Mouse (Mus musculus): ENCODE measurements around the gene Olfr889.
A peak's percentile ranks its signal among the peaks of the same experiment; 100 is the strongest.

Olfr889 gene

DNA sequence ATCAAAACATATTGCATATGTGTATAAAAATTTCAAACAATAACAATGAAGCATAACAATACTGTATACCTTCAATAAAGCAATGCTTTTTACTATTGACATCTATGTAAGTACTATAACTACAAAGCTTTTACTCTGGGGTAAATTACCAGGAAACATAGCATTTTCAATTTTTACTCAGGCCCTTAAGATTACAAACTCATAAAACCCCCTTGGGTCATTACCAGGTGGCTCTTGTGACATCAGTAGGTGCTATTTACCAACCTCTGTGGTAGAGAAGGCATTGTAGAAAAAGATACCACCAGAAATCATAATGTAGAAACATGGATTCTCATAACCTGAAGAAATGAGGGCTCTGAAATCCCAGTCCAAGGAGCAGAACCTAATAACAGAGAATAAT is at the start of gene Olfr889:
TSS of gene Olfr889 (plus strand) at position 301 of the 400 bp plus-strand sequence.
- no peak for DNase-seq (ENCODE audit: low read depth, low spot score)

DNA sequence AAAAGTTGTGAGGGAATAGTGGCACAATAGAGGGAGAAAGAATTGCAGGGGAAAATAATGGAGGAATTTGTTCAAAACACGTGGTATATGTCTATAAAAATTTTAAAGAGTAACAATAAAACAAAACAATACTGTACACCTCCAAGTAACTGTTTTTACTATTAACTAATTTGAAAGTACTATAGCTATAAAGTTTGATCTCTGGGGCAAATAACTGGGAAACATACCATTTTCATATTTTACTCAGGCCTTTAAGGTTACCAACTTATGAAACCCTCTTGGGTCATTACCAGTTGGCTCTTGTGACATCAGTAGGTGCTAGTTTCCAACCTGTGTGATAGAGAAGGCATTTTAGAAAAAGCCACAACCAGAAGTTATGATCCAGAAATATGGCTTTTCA is 31.2 kb upstream of the Olfr889 start, which contains the start of gene Olfr887:
TSS of gene Olfr887 (plus strand) at position 301 of the 400 bp plus-strand sequence.
- DNase-seq (ENCODE audit: low read depth, low spot score), result no peak

DNA sequence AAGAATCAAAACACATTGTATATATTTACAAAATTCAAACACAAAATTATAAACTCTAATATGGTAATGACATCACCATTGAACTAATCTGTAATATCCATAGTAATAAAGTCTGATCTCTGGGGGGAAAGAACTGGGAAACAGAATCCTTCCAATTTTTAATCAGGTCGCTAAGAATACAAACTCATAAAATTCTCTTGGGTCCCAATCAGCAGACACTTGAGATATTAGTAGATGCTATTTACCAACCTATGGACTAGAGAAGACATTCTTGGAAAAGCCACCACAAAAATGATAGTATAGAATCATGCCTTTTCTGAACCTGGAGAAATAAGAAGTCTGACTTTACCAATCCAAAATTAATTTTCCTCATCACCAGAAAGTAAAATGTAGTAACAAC is 7.2 kb upstream of the Olfr889 start, which contains the start of gene Olfr888:
TSS of gene Olfr888 (plus strand) at position 301 of the 400 bp plus-strand sequence.
- DNase-seq (ENCODE audit: low read depth, low spot score), result no peak

DNA sequence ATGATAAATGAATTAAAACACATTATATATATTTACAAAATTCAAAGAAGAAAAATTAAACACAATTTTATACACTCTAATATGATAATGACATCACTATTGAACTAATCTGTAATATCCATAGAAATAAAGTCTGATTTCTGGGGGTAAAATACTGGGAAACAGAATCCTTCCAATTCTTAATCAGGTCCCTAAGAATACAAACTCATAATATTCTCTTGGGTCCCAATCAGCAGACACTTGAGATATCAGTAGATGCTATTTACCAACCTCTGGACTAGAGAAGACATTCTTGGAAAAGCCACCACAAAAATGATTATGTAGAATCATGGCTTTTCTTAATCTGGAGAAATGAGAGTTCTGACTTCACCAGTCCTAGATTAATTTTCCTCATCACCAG is 27.2 kb downstream of the Olfr889 start, which contains the start of gene Olfr890:
TSS of gene Olfr890 (plus strand) at position 301 of the 400 bp plus-strand sequence.
- no peak for DNase-seq (ENCODE audit: low read depth, low spot score)

DNA sequence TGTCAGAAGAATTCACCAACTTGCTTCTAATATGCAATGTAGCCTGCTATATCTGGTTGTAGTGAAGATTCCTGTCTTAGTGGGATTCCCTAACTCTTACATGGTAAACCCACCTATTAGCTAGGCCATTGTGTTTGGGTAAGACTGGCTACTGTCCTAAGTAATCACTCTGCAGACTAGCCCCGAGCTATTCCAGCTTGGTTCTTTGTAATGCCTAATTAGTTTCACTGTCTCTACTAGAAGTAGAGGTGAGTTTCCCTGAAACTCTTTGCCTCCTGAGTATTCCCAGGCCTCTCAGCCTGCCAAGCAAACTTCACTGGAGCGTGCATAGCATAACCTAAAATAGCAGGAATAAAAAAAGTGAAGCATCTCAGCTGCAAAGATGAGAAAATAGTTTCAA is 53.3 kb downstream of the Olfr889 start:
- DNase-seq (ENCODE audit: low read depth, low spot score), result peak; percentile 59

All from ZHBTc4 (cell line).